Mouse (Mus musculus): ENCODE results near the gene Nup188. TPM values are rescaled to one million over a fixed set of nuclear protein-coding genes. Genes with fewer than 3 reads are reported as not detected.

Gene Nup188
- polyA plus RNA-seq, 1 experiment from 2014 or later = 27.9 TPM

DNA sequence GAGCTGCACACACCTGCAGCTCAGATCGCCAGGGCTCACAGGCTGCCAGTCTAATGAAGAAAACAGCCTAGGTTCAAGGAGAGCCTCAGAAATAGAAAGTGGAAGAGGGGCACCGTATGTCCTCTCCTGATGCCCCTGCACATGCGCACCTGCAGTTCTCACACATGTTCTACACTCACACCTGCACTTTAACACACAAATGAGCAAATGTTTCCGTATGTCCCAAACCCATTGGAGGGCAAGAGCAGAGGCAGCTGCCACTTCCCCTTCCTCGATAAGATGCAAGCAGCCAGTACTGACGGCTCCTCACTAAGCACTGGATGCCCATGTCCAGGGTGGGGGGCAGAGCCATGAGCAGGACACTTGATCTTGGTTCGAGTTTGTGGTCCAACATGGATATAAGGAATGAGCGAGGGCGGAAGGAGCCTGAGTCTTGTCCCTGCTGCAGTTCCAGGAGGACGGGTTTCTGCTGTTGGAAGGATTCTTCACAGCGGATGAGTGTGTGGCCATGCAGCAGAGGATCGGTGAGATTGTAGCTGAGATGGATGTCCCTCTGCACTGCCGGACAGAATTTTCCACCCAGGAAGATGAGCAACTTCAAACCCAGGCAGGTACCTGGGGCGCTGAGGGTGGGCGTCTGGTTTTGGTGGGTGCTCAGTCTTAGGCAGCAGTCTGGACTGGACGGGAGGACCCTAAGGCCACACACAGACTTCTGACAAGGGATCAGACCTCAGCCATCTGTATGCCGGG lies 16.8 kb upstream of the Nup188 start:
- Histone ChIP-seq H3K4me3 (replicated peaks) (no peak overlapping the region), H3K9me3 (no peaks in the 10 kb centered on the region), H3K27ac (no peak overlapping the region), H3K9ac (replicated peaks) (no peak overlapping the region), H3K4me1 (replicated peaks) (peaks cover 27% of the 10 kb centered on the region), H3K27me3 (no peaks in the 10 kb centered on the region), H3K4me2 (replicated peaks) (no peak overlapping the region), H3K36me3 (peaks cover 13% of the 10 kb centered on the region)
- peak; percentile 48; the same call in 1 of the 2 replicates for ATAC-seq
- WGBS = 90% methylated on average over 17 of the region's 17 CpGs

DNA sequence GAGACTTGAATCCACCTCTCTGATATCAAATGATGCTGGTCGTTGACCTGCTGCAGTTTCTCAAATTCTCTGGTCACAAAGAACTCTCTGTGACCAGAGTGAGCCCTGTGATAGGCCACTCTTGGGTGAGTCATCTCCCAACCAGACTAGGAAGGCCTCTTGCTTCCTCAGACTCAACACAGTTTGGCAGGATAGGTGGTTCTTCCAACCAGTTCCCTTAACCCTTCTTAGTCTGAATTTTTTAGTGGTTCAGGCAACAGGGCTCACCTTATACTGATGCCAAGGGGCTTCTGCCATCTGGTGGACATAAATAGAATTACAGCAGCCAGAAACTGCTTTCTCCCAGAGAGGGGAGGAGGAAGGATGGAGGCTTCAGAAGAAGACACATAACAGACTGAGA lies 16.1 kb upstream of the Nup188 start:
- peak; percentile 83 for ATAC-seq
- Histone ChIP-seq H3K9me3 (no peaks in the 10 kb centered on the region), H3K4me2 (replicated peaks) (no peak overlapping the region), H3K27ac (no peak overlapping the region), H3K36me3 (peaks cover 5% of the 10 kb centered on the region), H3K27me3 (no peaks in the 10 kb centered on the region), H3K4me1 (replicated peaks) (peaks cover 19% of the 10 kb centered on the region), H3K9ac (replicated peaks) (no peak overlapping the region), H3K4me3 (replicated peaks) (no peak overlapping the region)
- WGBS = 59% methylated on average over 1 of the region's 1 CpGs

DNA sequence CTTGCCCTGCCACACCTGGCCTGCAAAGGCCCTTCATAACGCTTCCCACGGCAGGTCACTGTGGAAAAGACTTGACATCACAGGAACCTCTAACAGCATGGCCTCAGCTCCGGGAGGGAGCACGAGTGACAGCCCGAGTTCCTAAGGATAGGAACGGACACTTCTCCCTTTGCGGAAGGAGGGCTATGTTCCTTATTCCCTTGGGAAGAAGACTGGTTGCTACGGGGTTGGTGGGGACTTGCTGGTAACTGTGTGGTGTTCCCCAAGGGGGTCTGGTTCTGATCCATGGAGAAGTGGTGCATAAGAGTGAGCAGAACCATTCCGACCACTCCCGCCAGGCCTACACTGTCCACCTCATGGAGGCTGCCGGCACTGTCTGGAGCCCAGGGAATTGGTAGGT lies 5.5 kb upstream of the Nup188 start, which contains the start of gene Gm28038:
Gm28038 (plus strand) TSS at position 301 of the 400 bp plus-strand sequence.
- Histone ChIP-seq H3K9me3 (no peaks in the 10 kb centered on the region), H3K4me2 (replicated peaks) (no peak within 1 kb of the TSS)
- no peak for ATAC-seq

DNA sequence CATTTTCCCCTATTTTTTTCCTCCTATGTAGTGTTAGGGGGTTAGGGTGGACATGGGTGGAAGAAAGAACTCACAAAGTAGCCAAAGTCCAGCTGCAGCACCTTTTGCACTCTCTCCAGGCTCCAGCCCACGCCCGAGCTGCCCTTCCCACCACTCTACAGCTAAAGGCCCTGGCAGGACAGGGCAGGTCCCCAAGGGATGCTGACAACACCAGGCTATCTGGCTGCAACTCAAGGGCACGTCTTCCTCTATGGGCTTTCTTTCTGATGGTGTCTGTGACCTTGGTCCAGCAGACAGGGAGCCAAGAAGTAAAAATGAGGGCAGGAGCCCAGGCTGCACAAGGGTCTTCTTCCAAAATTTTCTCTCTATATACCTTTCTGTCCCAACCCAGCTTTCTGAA lies 4.5 kb upstream of the Nup188 start:
- 89% methylated on average over 3 of the region's 3 CpGs for WGBS

More for the DNA sequence above, 5.5 kb upstream of the Nup188 start, which contains the start of gene Gm28038:
- H3K4me3 ChIP-seq (replicated peaks) = no peak within 1 kb of the TSS
- peaks cover 42% of the 10 kb centered on the region for H3K36me3 ChIP-seq
- WGBS = 94% methylated on average over 11 of the region's 11 CpGs
- H3K27me3 ChIP-seq = no peaks in the 10 kb centered on the region
- H3K4me1 ChIP-seq (replicated peaks) = peaks cover 12% of the 10 kb centered on the region
- no peak within 1 kb of the TSS for H3K9ac ChIP-seq (replicated peaks)
- no peak within 1 kb of the TSS for H3K27ac ChIP-seq

DNA sequence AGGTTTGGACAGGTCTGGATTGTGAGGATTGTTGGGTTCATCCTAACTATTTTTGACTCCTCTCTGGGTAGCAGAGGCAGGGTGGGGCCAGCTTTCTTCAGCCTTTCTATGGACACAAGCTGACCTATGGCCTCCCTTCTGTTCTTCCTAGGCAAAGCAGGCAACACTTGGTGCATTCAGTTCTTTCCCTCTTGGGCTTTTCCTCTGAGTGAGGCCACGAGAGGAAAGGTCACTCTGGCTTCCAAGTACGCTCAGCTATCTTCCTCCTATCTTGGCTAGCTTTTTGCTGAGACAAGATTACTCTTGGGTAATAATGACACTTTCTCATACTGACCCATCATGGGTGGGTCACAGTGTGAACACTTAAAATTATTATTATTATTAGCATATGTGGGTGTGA lies 3.0 kb upstream of the Nup188 start:
- H3K4me3 ChIP-seq (replicated peaks) = no peak overlapping the region
- WGBS = 83% methylated on average over 2 of the region's 2 CpGs
- peaks cover 26% of the 10 kb centered on the region for H3K4me1 ChIP-seq (replicated peaks)
- H3K27me3 ChIP-seq = no peaks in the 10 kb centered on the region
- H3K9me3 ChIP-seq = no peaks in the 10 kb centered on the region
- peaks cover 33% of the 10 kb centered on the region for H3K36me3 ChIP-seq
- ATAC-seq = no peak
- H3K27ac ChIP-seq = no peak overlapping the region
- H3K9ac ChIP-seq (replicated peaks) = no peak overlapping the region
- H3K4me2 ChIP-seq (replicated peaks) = no peak overlapping the region

More for the DNA sequence above, 4.5 kb upstream of the Nup188 start:
- Histone ChIP-seq H3K27me3 (no peaks in the 10 kb centered on the region), H3K4me1 (replicated peaks) (peaks cover 12% of the 10 kb centered on the region), H3K4me2 (replicated peaks) (no peak overlapping the region), H3K36me3 (peaks cover 42% of the 10 kb centered on the region), H3K4me3 (replicated peaks) (no peak overlapping the region), H3K9me3 (no peaks in the 10 kb centered on the region), H3K27ac (no peak overlapping the region), H3K9ac (replicated peaks) (no peak overlapping the region)
- no peak for ATAC-seq

DNA sequence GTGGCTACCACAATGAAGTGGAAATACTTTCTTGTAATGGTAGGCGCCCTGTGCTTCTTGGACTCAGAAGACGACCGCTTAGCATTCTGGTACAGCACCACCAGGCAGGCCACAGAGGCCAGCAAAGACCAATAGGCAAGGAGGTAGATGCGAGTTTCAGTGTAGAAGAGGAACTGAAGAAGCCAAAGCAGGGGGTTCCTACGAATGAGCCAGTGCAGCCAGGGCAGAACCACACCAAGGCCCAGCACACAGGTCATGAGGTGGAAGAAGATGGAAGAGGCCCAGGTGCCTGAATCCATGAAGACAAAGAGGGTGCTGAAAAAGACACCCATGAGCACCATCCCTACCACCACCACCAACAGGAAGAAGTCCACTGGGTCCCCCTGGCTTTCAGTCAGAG lies 1.2 kb upstream of the Nup188 start:
- Histone ChIP-seq H3K27me3 (no peaks in the 10 kb centered on the region), H3K4me2 (replicated peaks) (peak overlapping the region; percentile 94), H3K4me3 (replicated peaks) (peak overlapping the region; percentile 91), H3K27ac (no peak overlapping the region), H3K9me3 (no peaks in the 10 kb centered on the region), H3K9ac (replicated peaks) (0 out of 2 replicates have a peak overlapping the region, but pooled peaks have one; percentile 89), H3K4me1 (replicated peaks) (peaks cover 26% of the 10 kb centered on the region), H3K36me3 (peaks cover 26% of the 10 kb centered on the region)
- 93% methylated on average over 5 of the region's 5 CpGs for WGBS
- ATAC-seq = no peak

DNA sequence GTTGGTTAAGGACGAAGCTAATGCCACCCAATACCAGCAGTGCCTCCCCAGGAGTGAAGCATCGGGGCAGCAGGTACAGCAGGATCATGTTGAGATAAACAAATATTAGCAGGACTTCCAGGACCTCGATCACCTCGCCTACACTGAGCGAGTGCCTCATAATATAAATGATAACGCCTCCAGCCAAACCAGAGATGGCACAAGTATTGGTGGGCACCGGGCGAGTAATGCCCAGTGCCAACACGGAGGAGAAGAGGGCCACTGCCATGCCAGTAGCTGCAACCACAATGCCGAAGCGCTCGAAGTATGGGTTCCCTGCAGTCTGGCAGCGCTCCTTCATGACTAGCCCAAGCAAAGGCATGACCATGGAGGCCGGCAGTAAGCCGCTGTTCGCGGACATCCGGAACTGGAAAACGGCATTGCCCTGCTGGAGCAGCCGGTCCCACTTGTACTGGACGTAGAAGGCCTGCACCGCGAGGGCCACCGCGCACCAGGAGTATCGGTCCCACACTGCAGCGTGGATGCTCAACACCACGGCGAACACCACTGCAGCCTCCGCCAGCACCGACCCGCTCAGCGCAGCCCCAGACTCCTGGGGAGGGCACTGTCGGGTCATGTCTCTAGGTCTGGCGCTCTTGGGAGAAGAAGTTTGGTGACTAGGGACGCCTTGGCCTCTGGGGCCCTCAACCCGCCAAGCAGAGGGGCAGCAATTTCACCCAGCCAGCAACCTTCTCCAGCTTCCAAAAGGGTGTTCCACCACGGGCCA lies 598 bp upstream of the Nup188 start:
- Histone ChIP-seq H3K4me1 (replicated peaks) (peaks cover 26% of the 10 kb centered on the region), H3K4me3 (replicated peaks) (peak overlapping the region; percentile 91), H3K27me3 (no peaks in the 10 kb centered on the region), H3K36me3 (peaks cover 25% of the 10 kb centered on the region), H3K9ac (replicated peaks) (peak overlapping the region; percentile 89), H3K9me3 (no peaks in the 10 kb centered on the region), H3K27ac (0 out of 2 replicates have a peak overlapping the region, but pooled peaks have one; percentile 37), H3K4me2 (replicated peaks) (peak overlapping the region; percentile 94)
- WGBS = 16% methylated on average over 38 of the region's 38 CpGs
- peak; percentile 73 for ATAC-seq

DNA sequence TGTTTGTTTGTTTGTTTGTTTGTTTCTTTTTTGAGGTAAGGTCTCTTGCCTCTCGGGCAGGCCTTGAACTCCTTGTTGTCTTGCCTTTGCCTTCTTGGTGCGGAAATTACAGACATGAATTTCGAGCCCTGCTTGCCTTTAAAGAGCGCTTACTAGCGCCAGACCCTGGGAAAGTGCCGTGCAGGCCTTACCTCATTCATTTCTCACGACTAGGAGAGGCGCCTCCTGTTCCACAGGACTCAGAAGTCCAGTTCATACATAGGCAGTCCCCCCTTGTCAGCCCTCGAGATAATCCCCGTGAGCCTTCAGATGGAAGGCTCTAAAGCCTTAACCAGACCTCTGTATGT lies 803 bp downstream of the Nup188 start:
- WGBS = 0% methylated on average over 10 of the region's 10 CpGs
- Histone ChIP-seq H3K36me3 (peaks cover 27% of the 10 kb centered on the region), H3K9ac (replicated peaks) (peak overlapping the region; percentile 89), H3K4me3 (replicated peaks) (peak overlapping the region; percentile 91), H3K4me1 (replicated peaks) (peaks cover 26% of the 10 kb centered on the region), H3K27ac (peak overlapping the region; percentile 66; the same call in 1 of the 2 replicates), H3K27me3 (no peaks in the 10 kb centered on the region), H3K4me2 (replicated peaks) (peak overlapping the region; percentile 83), H3K9me3 (no peaks in the 10 kb centered on the region)
- no peak for ATAC-seq

DNA sequence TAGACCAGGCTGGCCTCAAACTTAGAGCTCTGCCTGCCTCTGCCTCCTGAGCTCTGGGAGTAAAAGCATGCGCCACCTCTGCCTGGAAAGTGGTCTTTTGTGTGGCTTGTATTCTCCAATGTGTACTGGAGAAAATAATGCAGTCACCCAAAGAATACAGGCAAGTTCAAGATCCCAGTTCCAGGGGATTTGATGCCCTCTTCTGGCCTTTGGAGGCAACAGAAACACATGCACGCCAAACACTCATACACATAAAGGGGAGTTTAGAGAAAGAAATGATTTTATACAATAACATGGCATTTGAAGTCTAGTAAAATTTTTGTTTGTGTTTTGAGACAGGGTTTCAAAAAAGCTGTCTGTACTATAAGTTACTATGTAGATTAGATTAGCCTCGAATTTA lies 13.3 kb downstream of the Nup188 start:
- no peaks in the 10 kb centered on the region for H3K9me3 ChIP-seq
- no peaks in the 10 kb centered on the region for H3K27me3 ChIP-seq
- 82% methylated on average over 3 of the region's 3 CpGs for WGBS
- H3K4me1 ChIP-seq (replicated peaks) = no peaks in the 10 kb centered on the region
- peaks cover 76% of the 10 kb centered on the region for H3K36me3 ChIP-seq
- ATAC-seq = no peak
- H3K9ac ChIP-seq (replicated peaks) = no peak overlapping the region
- no peak overlapping the region for H3K4me3 ChIP-seq (replicated peaks)
- no peak overlapping the region for H3K4me2 ChIP-seq (replicated peaks)
- H3K27ac ChIP-seq = no peak overlapping the region

DNA sequence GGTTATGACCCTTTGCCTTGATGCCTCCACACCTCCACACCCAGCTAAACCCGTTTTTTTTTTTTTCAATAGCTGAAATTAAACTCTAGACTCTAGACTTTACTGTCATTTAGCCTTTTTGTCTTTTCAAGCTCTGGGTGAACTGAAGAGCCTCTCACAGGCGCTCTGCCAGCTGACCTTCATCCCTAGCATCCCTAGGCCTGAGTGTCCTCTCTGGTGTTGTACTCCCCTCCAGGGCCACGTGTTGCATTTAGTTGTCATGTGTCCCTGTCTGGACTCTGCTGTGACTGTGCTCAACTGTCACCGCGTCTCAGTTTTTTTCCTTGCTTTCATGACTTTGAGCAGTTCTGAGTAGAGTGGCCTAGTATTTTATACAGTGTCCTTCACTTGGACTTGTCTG lies 13.8 kb downstream of the Nup188 start:
- H3K9ac ChIP-seq (replicated peaks) = no peak overlapping the region
- ATAC-seq = no peak
- H3K4me2 ChIP-seq (replicated peaks) = no peak overlapping the region
- H3K4me3 ChIP-seq (replicated peaks) = no peak overlapping the region
- no peaks in the 10 kb centered on the region for H3K4me1 ChIP-seq (replicated peaks)
- H3K9me3 ChIP-seq = no peaks in the 10 kb centered on the region
- H3K27ac ChIP-seq = no peak overlapping the region
- WGBS = 88% methylated on average over 5 of the region's 5 CpGs
- H3K27me3 ChIP-seq = no peaks in the 10 kb centered on the region
- H3K36me3 ChIP-seq = peaks cover 80% of the 10 kb centered on the region

DNA sequence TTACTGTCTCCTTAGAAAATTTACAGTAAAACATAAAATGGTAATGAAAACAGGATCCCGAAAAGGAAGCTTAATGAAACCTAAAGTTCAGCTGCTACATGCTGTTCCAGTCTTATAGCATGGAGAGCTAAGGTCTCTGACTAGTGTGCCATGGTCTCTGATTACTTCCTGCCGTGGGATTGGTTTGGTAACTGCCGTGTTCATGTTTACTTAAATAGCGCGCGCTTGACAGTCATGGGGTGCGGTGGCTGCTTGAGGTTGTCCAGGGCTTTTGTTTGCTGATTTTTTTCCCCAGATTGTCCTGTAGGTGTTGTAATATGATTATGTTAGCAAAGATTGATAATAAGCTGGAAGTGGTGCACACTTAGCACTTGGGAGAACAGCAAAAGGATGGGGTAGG lies 19.9 kb downstream of the Nup188 start:
- no peaks in the 10 kb centered on the region for H3K9me3 ChIP-seq
- H3K4me1 ChIP-seq (replicated peaks) = no peaks in the 10 kb centered on the region
- no peak overlapping the region for H3K4me3 ChIP-seq (replicated peaks)
- H3K9ac ChIP-seq (replicated peaks) = no peak overlapping the region
- no peaks in the 10 kb centered on the region for H3K27me3 ChIP-seq
- no peak overlapping the region for H3K4me2 ChIP-seq (replicated peaks)
- H3K27ac ChIP-seq = no peak overlapping the region
- H3K36me3 ChIP-seq = peaks cover 98% of the 10 kb centered on the region
- no peak for ATAC-seq
- 95% methylated on average over 7 of the region's 7 CpGs for WGBS

DNA sequence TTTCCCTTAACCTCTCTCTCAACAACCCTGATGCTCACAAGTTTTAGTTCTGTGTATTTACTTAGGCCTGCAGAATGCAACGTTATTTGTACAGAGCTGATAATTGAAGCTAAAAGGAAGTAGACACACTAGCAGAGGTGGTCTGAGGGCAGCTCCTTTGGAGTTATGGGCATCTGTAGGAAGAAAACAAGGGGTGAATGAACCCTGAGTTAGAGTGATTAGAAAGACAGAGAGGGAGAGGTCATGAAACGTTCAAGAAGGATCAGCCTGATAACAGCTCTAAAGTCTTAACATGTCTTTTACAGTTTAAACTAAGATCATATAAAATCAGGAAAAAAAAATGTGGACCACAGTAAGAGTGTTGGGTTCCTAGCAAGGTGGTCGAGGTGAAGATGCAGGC lies 23.2 kb downstream of the Nup188 start:
- Histone ChIP-seq H3K4me2 (replicated peaks) (no peak overlapping the region), H3K4me3 (replicated peaks) (no peak overlapping the region), H3K36me3 (peaks cover 96% of the 10 kb centered on the region), H3K27me3 (no peaks in the 10 kb centered on the region), H3K27ac (no peak overlapping the region), H3K9me3 (no peaks in the 10 kb centered on the region), H3K9ac (replicated peaks) (no peak overlapping the region), H3K4me1 (replicated peaks) (no peaks in the 10 kb centered on the region)
- 92% methylated on average over 3 of the region's 3 CpGs for WGBS
- ATAC-seq = no peak
